Mouse (Mus musculus): ENCODE measurements around the gene Wtap.

- no peak for TF ChIP-seq EP300 (IDR thresholded peaks at IDR 0.05; ENCODE audit: low read depth)
- no peak for TF ChIP-seq CTCF (IDR thresholded peaks at IDR 0.05; ENCODE audit: low read depth)
Observed at GRCm38 (mm10) chr17:13013316-13013715, 19.3 kb upstream of the Wtap start.
